Mouse (Mus musculus) G1E (cell line): ENCODE data around the gene Eif2b5.
"Not testable (repeated sequence)": the region's sequence is repeated elsewhere in the genome, so short reads cannot be mapped to it uniquely, and the experiment has no call there.

Source experiments
- CTCF ChIP-seq: IDR thresholded peaks from 2 replicates; pipeline ENCODE4 v1.5.1; 2012; ENCODE audit warnings: low read depth, low read length, inconsistent platforms, mixed read lengths
- GATA1 ChIP-seq: IDR thresholded peaks from 2 replicates; pipeline ENCODE4 v1.6.1; 2012; ENCODE audit warnings: borderline replicate concordance, low read length, inconsistent platforms, mixed read lengths
- TAL1 ChIP-seq: conservative IDR thresholded peaks from 2 replicates; pipeline ENCODE4 v1.6.1; 2012; ENCODE audit warnings: low read depth, low read length, inconsistent platforms, mixed read lengths

GRCm38 (mm10) chr16:20483716-20484115 is 14.9 kb upstream of the Eif2b5 start:
- not testable (repeated sequence) for TF ChIP-seq TAL1, CTCF, GATA1
